Mouse (Mus musculus) olfactory bulb, adult 2 months (tissue): ENCODE results near the gene Abhd4.

Experiments
- CTCF ChIP-seq: fragments of 200-500 bp; IDR thresholded peaks from 2 replicates; pipeline ENCODE4 v1.5.1; 2012; ENCODE audit warnings: low read depth, mild to moderate bottlenecking, low read length, moderate library complexity; ENCODE audit not compliant: insufficient read depth
- POLR2A ChIP-seq: fragments of 200-500 bp; IDR thresholded peaks from 2 replicates; pipeline ENCODE4 v1.6.1; 2012; ENCODE audit warnings: mild to moderate bottlenecking, low read depth, low read length, moderate library complexity; ENCODE audit not compliant: insufficient read depth

GRCm38 (mm10) chr14:54249326-54249725 lies 4.7 kb upstream of the Abhd4 start:
- TF ChIP-seq POLR2A (no peak), CTCF (no peak)
